Mouse (Mus musculus) kidney, embryonic 14.5 days (tissue): ENCODE measurements around the gene Tcte3. TPM values are rescaled to one million over a fixed set of nuclear protein-coding genes. Genes with fewer than 3 reads are reported as not detected.
"Not testable (repeated sequence)": the region's sequence is repeated elsewhere in the genome, so short reads cannot be mapped to it uniquely, and the experiment has no call there.

Experiments
- ATAC-seq: fragments of 200-750 bp; cut with Nextera tagmentation; 2 replicates; pipeline ENCODE4 v1.8.0; 2017; ENCODE audit warnings: moderate number of reproducible peaks, mild to moderate bottlenecking, moderate TSS enrichment, moderate library complexity; ENCODE audit not compliant: low FRiP score, low TSS enrichment
- H3K27ac ChIP-seq: fragments of 300-500 bp; sonication (generic); 2 replicates; pipeline ENCODE4 v1.5.1; 2014; ENCODE audit warnings: low read depth, mild to moderate bottlenecking, low read length, moderate library complexity, mixed read lengths
- H3K27me3 ChIP-seq: fragments of 300-500 bp; sonication (generic); 2 replicates; pipeline ENCODE4 v1.6.1; 2014; ENCODE audit warnings: mild to moderate bottlenecking, low read length; ENCODE audit not compliant: control insufficient read depth, insufficient read depth
- H3K36me3 ChIP-seq: fragments of 300-500 bp; sonication (generic); 2 replicates; pipeline ENCODE4 v1.6.1; 2014; ENCODE audit warnings: low read length, mixed read lengths; ENCODE audit not compliant: control insufficient read depth, insufficient read depth
- H3K4me1 ChIP-seq: fragments of 300-500 bp; sonication (generic); 2 replicates; pipeline ENCODE4 v1.6.1; 2014; ENCODE audit warnings: low read length, mixed read lengths; ENCODE audit not compliant: control insufficient read depth, insufficient read depth
- H3K4me2 ChIP-seq: fragments of 300-500 bp; sonication (generic); replicated peaks from 2 replicates; pipeline ENCODE4 v1.6.1; 2014; ENCODE audit warnings: low read depth, mild to moderate bottlenecking, low read length
- H3K4me3 ChIP-seq: fragments of 300-500 bp; sonication (generic); 2 replicates; pipeline ENCODE4 v1.5.1; 2014; ENCODE audit warnings: mild to moderate bottlenecking, low read length
- H3K9ac ChIP-seq: fragments of 300-500 bp; sonication (generic); 2 replicates; pipeline ENCODE4 v1.6.1; 2014; ENCODE audit warnings: low read depth, mild to moderate bottlenecking, low read length, moderate library complexity
- H3K9me3 ChIP-seq: fragments of 300-500 bp; sonication (generic); 2 replicates; pipeline ENCODE4 v1.6.1; 2016; ENCODE audit warnings: low read length; ENCODE audit not compliant: control insufficient read depth
- WGBS: fragments of 180-500 bp; shearing (Covaris S2); extraction: QIAGEN DNeasy Blood & Tissue Kit; methylation state at CpG from one replicate; pipeline ENCODE4 v1.1.7; 2014; 5-methylcytosine and 5-hydroxymethylcytosine counted together
- polyA plus RNA-seq: library from polyadenylated mRNA; unstranded; fragments of >200 nt; fragmentation: Nextera tagmentation; extraction: Ambion mirVana; gene quantifications from 2 replicates; pipeline ENCODE4 v1.2.1, GENCODE M21; 2014

Gene Tcte3
- polyA plus RNA-seq, 1 experiment from 2014 or later, result not detected

GRCm38 (mm10) chr17:15053183-15053828 is 12.0 kb upstream of the Tcte3 start:
- not testable (repeated sequence) for H3K27ac ChIP-seq, H3K4me2 ChIP-seq, H3K27me3 ChIP-seq, H3K9ac ChIP-seq, H3K9me3 ChIP-seq, ATAC-seq, H3K36me3 ChIP-seq, H3K4me3 ChIP-seq, H3K4me1 ChIP-seq
- 90% methylated on average over 5 of the region's 8 CpGs for WGBS

GRCm38 (mm10) chr17:15052766-15053165 is 11.5 kb upstream of the Tcte3 start:
- not testable (repeated sequence) for H3K9me3 ChIP-seq, H3K9ac ChIP-seq, H3K36me3 ChIP-seq, H3K27me3 ChIP-seq, H3K4me2 ChIP-seq, H3K27ac ChIP-seq, H3K4me1 ChIP-seq, H3K4me3 ChIP-seq
- 0 out of 2 replicates have a peak, but pooled peaks have one; percentile 9 for ATAC-seq
- 57% methylated on average over 1 of the region's 1 CpGs for WGBS

GRCm38 (mm10) chr17:15050338-15050737 is 9.1 kb upstream of the Tcte3 start:
- not testable (repeated sequence) for H3K9me3 ChIP-seq, H3K4me3 ChIP-seq, H3K4me1 ChIP-seq, H3K36me3 ChIP-seq, H3K27me3 ChIP-seq, H3K4me2 ChIP-seq, H3K27ac ChIP-seq, ATAC-seq, H3K9ac ChIP-seq
- WGBS, result no CpG with 5 or more reads among the region's 1 CpGs

- H3K36me3 ChIP-seq, ATAC-seq, H3K4me1 ChIP-seq, H3K9ac ChIP-seq, H3K27ac ChIP-seq, H3K9me3 ChIP-seq, H3K4me3 ChIP-seq, H3K4me2 ChIP-seq, H3K27me3 ChIP-seq: not testable (repeated sequence)
- WGBS, result no CpG with 5 or more reads among the region's 3 CpGs
Measured at GRCm38 (mm10) chr17:15040455-15040854, 833 bp downstream of the Tcte3 start.

GRCm38 (mm10) chr17:15031414-15031813 is 9.9 kb downstream of the Tcte3 start:
- not testable (repeated sequence) for H3K9me3 ChIP-seq, H3K9ac ChIP-seq, H3K4me1 ChIP-seq, H3K4me3 ChIP-seq, ATAC-seq, H3K27ac ChIP-seq, H3K27me3 ChIP-seq, H3K36me3 ChIP-seq, H3K4me2 ChIP-seq
- WGBS, result no CpG with 5 or more reads among the region's 4 CpGs

GRCm38 (mm10) chr17:15025513-15025912 is 15.8 kb downstream of the Tcte3 start:
- not testable (repeated sequence) for H3K4me1 ChIP-seq, H3K9ac ChIP-seq, H3K27ac ChIP-seq, H3K4me3 ChIP-seq, H3K27me3 ChIP-seq, H3K36me3 ChIP-seq, H3K4me2 ChIP-seq, H3K9me3 ChIP-seq, ATAC-seq
- WGBS, result no CpG with 5 or more reads among the region's 6 CpGs

- no CpG with 5 or more reads among the region's 48 CpGs for WGBS
- not testable (repeated sequence) for H3K4me1 ChIP-seq, H3K4me2 ChIP-seq, H3K27ac ChIP-seq, H3K9ac ChIP-seq, H3K27me3 ChIP-seq, H3K4me3 ChIP-seq, H3K9me3 ChIP-seq, H3K36me3 ChIP-seq
- peak; percentile 93 for ATAC-seq
Measured at GRCm38 (mm10) chr17:15024502-15025193, 16.6 kb downstream of the Tcte3 start.

GRCm38 (mm10) chr17:15023878-15024492 is 17.3 kb downstream of the Tcte3 start:
- H3K36me3 ChIP-seq, H3K9ac ChIP-seq, H3K4me2 ChIP-seq, H3K9me3 ChIP-seq, H3K27me3 ChIP-seq, H3K27ac ChIP-seq, H3K4me1 ChIP-seq, H3K4me3 ChIP-seq: not testable (repeated sequence)
- no CpG with 5 or more reads among the region's 97 CpGs for WGBS
- peak; percentile 84 for ATAC-seq

- not testable (repeated sequence) for ATAC-seq, H3K4me3 ChIP-seq, H3K9me3 ChIP-seq, H3K27ac ChIP-seq, H3K27me3 ChIP-seq, H3K9ac ChIP-seq, H3K4me1 ChIP-seq, H3K36me3 ChIP-seq, H3K4me2 ChIP-seq
- 90% methylated on average over 3 of the region's 3 CpGs for WGBS
Measured at GRCm38 (mm10) chr17:15021503-15022220, 19.6 kb downstream of the Tcte3 start.
